Mouse (Mus musculus): ENCODE data around the gene Psph.
A peak's percentile ranks its signal among the peaks of the same experiment; 100 is the strongest.

- TF ChIP-seq CHD1 (IDR thresholded peaks at IDR 0.05; ENCODE audit: low read depth, low read length): no peak
- no peak for TF ChIP-seq GATA1 (IDR thresholded peaks at IDR 0.05; ENCODE audit: low read depth, low read length)
- TF ChIP-seq BHLHE40 (IDR thresholded peaks at IDR 0.05; ENCODE audit: borderline replicate concordance, low read depth, low read length): no peak
- no peak for TF ChIP-seq TCF12 (IDR thresholded peaks at IDR 0.05; ENCODE audit: low read depth, low read length)
- peak in 2 of 3 experiments; percentile 13 to 26; a peak in 3 of 6 replicates for TF ChIP-seq CTCF (IDR thresholded peaks at IDR 0.05 in 2 of 3, conservative IDR thresholded peaks at IDR 0.05 in 1 of 3; ENCODE audit: control insufficient read depth in 1 of 3, insufficient read depth in 1 of 3, low read depth in 2 of 3, low read length in 3 of 3, poor library complexity in 1 of 3, severe bottlenecking in 1 of 3)
- TF ChIP-seq ETS1 (IDR thresholded peaks at IDR 0.05; ENCODE audit: low read depth, low read length): no peak
- TF ChIP-seq RAD21 (IDR thresholded peaks at IDR 0.05; ENCODE audit: low read depth, low read length): no peak
- TF ChIP-seq POLR2A (IDR thresholded peaks at IDR 0.05; ENCODE audit: control insufficient read depth in 1 of 2, insufficient read depth in 1 of 2, low read depth in 1 of 2, low read length in 2 of 2, poor library complexity in 1 of 2): no peak
These were observed 7.1 kb downstream of the Psph start for GRCm38 (mm10) chr5:129780131-129780530.

Measured in MEL (cell line).